In genomic region chrX:139797875-139798274, GRCm38 (mm10) we compare ENCODE assay signal across 16 mouse cellular contexts. TPM values are rescaled to one million over a fixed set of nuclear protein-coding genes. Genes with fewer than 3 reads are reported as not detected.
DNase-seq lines count a peak whose midpoint lies in the region.
"Had no signal": no experiment of that assay in that cellular context is flagged by ENCODE, and none has a peak within 500 bp of the region (broad histone marks: within the 10 kb centered on the region; RNA-seq: fewer than 3 reads in every experiment).

No protein-coding gene starts in this region.

- peak; percentile 26 to 57 for DNase-seq in adrenal gland, adult (ENCODE audit: inconsistent age in 2 of 2, low spot score in 1 of 2)
- no peak for DNase-seq in adrenal gland, adult 8-10 months
- peak; percentile 27 for DNase-seq in lung, postnatal 36 days
- DNase-seq in lung, postnatal 10 days, result no peak
- peak; percentile 29 to 42 for DNase-seq in adrenal gland, postnatal 36 days
- DNase-seq in natural killer cell, adult 2 months (ENCODE audit: low spot score in 2 of 2), result peak; percentile 14 to 30
- no peak for DNase-seq in left cerebral cortex, adult 9 months (ENCODE audit: low spot score in 2 of 2)
- no peak for DNase-seq in layer of hippocampus, postnatal 36 days
- DNase-seq: cerebellum, postnatal 36 days; forebrain, postnatal 0 days; gastrocnemius, postnatal 25 days; lung, postnatal 14 days had no signal

RNA-seq across cellular contexts. Expression of gene Cldn2, which starts 2.8 kb away (rescaled TPM):
- total RNA-seq in adrenal gland, adult 8-10 months (2022), result under 1 TPM in 1 of 4 experiments, not detected in 3; 0.15 TPM
- total RNA-seq in adrenal gland, postnatal 36 days (2021), result under 1 TPM in 1 of 2 experiments, not detected in 1; 0.17 TPM
- total RNA-seq in layer of hippocampus, postnatal 36 days (2021), result 1 to 10 TPM in 1 of 2 experiments, under 1 TPM in 1; 0.35 to 1.7 TPM
- total RNA-seq: gastrocnemius, postnatal 25 days; neutrophil, adult 5-6 weeks had no signal

RNA-seq across cellular contexts. Expression of gene Ripply1, which starts 15.7 kb away (rescaled TPM):
- total RNA-seq in adrenal gland, adult 8-10 months (2022), result not detected
- not detected for total RNA-seq in adrenal gland, postnatal 36 days (2021)
- total RNA-seq in layer of hippocampus, postnatal 36 days (2021), result not detected
- total RNA-seq: forebrain, postnatal 0 days; G1E; gastrocnemius, postnatal 25 days; layer of hippocampus, adult 2 months; left cerebral cortex, postnatal 14 days; neutrophil, adult 5-6 weeks had no signal

Comparison
In these comparisons a context has a peak if more than half of its experiments do, and no peak if none do; other contexts are left out.
1. DNase-seq: peak in adrenal gland, adult (2 of 2), lung, postnatal 36 days (single experiment), adrenal gland, postnatal 36 days (2 of 2) and natural killer cell, adult 2 months (2 of 2); none in adrenal gland, adult 8-10 months (single experiment), lung, postnatal 10 days (single experiment), left cerebral cortex, adult 9 months (0 of 2) and layer of hippocampus, postnatal 36 days (0 of 2).